Mouse (Mus musculus): ENCODE measurements at regions not wholly inside any gene's neighbourhood (a gene's known extent, or its start where the extent isn't known, plus 50 kb on each side); places are given as distances from the start of the nearest gene placed in this dataset.

DNA sequence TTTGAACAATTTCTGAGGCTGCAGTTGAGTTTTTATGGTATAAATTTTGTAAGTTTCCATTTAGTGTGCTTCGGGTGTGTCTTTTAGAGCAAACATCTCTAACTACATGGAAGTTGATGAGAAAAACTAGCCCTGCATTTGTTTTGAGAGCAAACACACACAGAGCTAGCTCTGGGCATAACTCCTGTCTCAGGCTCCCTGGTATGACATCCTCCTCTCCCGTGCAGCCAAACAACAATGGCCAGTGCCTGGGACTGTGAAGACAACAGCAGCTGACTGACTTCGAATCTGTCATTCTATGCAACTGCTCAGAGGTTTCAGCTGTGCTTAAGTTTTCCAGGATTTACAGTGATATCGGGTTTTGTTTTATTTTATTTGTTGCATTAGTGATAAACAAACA is 105.3 kb upstream of the Peli1 start:
- Histone ChIP-seq H3K4me3 (replicated peaks; ENCODE audit: low read length) (no peak overlapping the region), H3K9ac (replicated peaks; ENCODE audit: low read depth, low read length) (no peak overlapping the region), H3K27ac (ENCODE audit: low read length) (no peak overlapping the region), H3K27me3 (replicated peaks; ENCODE audit: control insufficient read depth, insufficient read depth, low read length) (no peaks in the 10 kb centered on the region), H3K9me3 (ENCODE audit: control insufficient read depth, low read length) (no peaks in the 10 kb centered on the region), H3K4me1 (replicated peaks; ENCODE audit: control insufficient read depth, insufficient read depth, low read length) (peaks cover 16% of the 10 kb centered on the region), H3K36me3 (ENCODE audit: control insufficient read depth, insufficient read depth) (no peaks in the 10 kb centered on the region), H3K4me2 (ENCODE audit: low read length) (no peak overlapping the region)
- 49% methylated on average over 4 of the region's 4 CpGs for WGBS
- no peak for ATAC-seq

DNA sequence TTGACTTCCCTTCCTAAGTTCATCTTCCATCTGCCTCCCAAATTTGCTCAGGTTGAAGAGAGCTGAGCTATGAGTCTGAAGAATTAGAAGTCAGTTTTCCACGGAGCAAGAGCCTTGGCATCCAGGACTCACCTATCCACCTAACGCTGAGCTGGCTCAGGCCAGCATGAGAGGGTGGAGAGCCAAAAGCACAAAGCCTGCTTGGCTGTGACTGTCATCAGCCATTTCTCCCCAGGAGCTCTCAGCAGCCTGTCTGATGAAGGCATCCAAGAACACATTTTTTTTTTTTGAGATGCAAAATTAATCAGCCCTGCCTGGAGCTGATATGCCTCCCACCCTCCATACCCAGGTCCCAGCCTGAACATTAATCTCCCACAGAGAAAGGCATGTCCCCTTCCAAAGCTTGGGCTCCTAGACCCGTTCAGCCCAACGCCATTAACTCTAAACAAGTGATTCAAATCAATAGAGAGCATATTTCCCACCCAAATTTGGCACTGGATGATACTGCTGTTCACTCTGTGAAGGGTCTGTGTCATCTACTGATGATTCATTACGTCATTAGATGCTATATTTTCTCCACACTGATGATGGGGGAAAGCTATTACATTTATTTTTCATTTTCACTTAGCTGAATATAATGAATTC is 103.8 kb upstream of the Peli1 start:
- Histone ChIP-seq H3K4me1 (replicated peaks; ENCODE audit: control insufficient read depth, insufficient read depth, low read length) (peaks cover 16% of the 10 kb centered on the region), H3K9me3 (ENCODE audit: control insufficient read depth, low read length) (no peaks in the 10 kb centered on the region), H3K36me3 (ENCODE audit: control insufficient read depth, insufficient read depth) (no peaks in the 10 kb centered on the region), H3K27ac (ENCODE audit: low read length) (peak overlapping the region; percentile 89), H3K4me3 (replicated peaks; ENCODE audit: low read length) (no peak overlapping the region), H3K4me2 (ENCODE audit: low read length) (peak overlapping the region; percentile 25), H3K9ac (replicated peaks; ENCODE audit: low read depth, low read length) (no peak overlapping the region), H3K27me3 (replicated peaks; ENCODE audit: control insufficient read depth, insufficient read depth, low read length) (no peaks in the 10 kb centered on the region)
- 48% methylated on average over 5 of the region's 5 CpGs for WGBS
- ATAC-seq = peak; percentile 47

DNA sequence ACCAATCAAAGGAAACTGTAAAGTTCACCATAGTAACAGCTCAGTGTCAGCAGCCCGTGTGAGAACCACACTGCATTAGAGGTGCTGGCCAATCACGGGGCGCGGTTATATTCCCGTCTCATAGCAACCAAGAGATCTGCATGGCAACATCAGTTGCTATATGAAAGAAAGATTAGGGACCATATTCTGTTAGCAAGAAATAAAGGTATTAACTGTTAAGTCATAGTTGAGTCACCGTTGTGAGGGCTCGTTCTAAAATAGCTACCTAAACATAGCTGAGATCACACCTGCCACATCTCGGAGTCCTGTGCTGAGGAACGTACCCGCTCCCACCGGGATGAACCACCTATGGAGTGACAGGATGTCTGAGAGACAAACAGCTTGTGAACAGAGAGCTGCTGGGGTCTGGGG is 103.2 kb upstream of the Peli1 start:
- Histone ChIP-seq H3K4me3 (replicated peaks; ENCODE audit: low read length) (peak overlapping the region; percentile 0; the same call in 1 of the 2 replicates), H3K9me3 (ENCODE audit: control insufficient read depth, low read length) (no peaks in the 10 kb centered on the region), H3K4me2 (ENCODE audit: low read length) (peak overlapping the region; percentile 1), H3K27me3 (replicated peaks; ENCODE audit: control insufficient read depth, insufficient read depth, low read length) (no peaks in the 10 kb centered on the region), H3K36me3 (ENCODE audit: control insufficient read depth, insufficient read depth) (no peaks in the 10 kb centered on the region), H3K4me1 (replicated peaks; ENCODE audit: control insufficient read depth, insufficient read depth, low read length) (peaks cover 16% of the 10 kb centered on the region), H3K27ac (ENCODE audit: low read length) (peak overlapping the region; percentile 89), H3K9ac (replicated peaks; ENCODE audit: low read depth, low read length) (no peak overlapping the region)
- WGBS = 58% methylated on average over 11 of the region's 11 CpGs
- ATAC-seq = peak; percentile 98

DNA sequence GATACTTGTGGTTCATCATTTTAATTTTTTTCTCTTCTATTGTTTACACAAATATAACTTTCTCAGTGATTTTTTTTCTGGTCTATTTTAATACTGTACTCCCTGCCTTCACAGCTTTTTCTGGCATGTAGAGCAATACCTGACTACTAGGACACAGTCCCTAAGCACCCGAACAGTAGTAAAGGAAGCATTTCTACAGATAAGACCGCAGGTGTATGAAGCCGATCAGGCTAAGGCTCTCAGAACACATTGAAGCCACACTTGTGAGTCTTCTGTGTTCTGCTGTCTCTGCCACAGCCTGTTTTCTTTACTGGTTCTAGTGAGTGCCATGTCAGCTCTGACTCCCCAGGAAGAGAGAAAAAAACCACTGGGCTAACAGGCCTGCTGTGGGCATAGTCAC is 102.2 kb upstream of the Peli1 start:
- H3K4me1 ChIP-seq (replicated peaks; ENCODE audit: control insufficient read depth, insufficient read depth, low read length) = peaks cover 16% of the 10 kb centered on the region
- no peak overlapping the region for H3K4me2 ChIP-seq (ENCODE audit: low read length)
- no peaks in the 10 kb centered on the region for H3K36me3 ChIP-seq (ENCODE audit: control insufficient read depth, insufficient read depth)
- H3K9me3 ChIP-seq (ENCODE audit: control insufficient read depth, low read length) = no peaks in the 10 kb centered on the region
- no peak overlapping the region for H3K9ac ChIP-seq (replicated peaks; ENCODE audit: low read depth, low read length)
- H3K27me3 ChIP-seq (replicated peaks; ENCODE audit: control insufficient read depth, insufficient read depth, low read length) = no peaks in the 10 kb centered on the region
- no peak overlapping the region; the same call in 1 of the 2 replicates for H3K27ac ChIP-seq (ENCODE audit: low read length)
- 88% methylated on average over 3 of the region's 3 CpGs for WGBS
- H3K4me3 ChIP-seq (replicated peaks; ENCODE audit: low read length) = no peak overlapping the region
- no peak for ATAC-seq

DNA sequence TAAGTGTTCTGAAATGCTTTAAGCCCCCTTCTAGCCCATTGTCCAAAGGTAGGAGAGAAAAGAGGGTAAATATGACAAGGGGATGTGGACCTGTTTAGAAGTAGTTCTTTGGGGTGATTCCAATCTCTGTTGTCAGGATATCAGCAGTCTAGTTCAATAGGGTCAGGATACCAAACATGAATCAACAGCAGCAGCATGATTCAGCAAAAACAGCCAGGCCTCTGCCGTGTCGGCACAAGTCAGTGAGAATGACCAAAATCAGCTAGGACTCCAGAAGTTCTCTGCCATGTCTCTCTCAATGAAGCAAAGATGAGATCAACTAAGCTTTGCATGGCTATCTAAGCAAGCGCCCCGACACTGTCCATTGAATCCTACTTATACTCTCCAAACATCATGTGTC is 97.5 kb upstream of the Peli1 start:
- H3K36me3 ChIP-seq (ENCODE audit: control insufficient read depth, insufficient read depth) = no peaks in the 10 kb centered on the region
- H3K4me3 ChIP-seq (replicated peaks; ENCODE audit: low read length) = no peak overlapping the region
- peaks cover 1% of the 10 kb centered on the region; the same call in 1 of the 2 replicates for H3K4me1 ChIP-seq (replicated peaks; ENCODE audit: control insufficient read depth, insufficient read depth, low read length)
- H3K27me3 ChIP-seq (replicated peaks; ENCODE audit: control insufficient read depth, insufficient read depth, low read length) = no peaks in the 10 kb centered on the region
- WGBS = 88% methylated on average over 4 of the region's 4 CpGs
- no peak overlapping the region for H3K27ac ChIP-seq (ENCODE audit: low read length)
- no peak overlapping the region for H3K4me2 ChIP-seq (ENCODE audit: low read length)
- H3K9ac ChIP-seq (replicated peaks; ENCODE audit: low read depth, low read length) = no peak overlapping the region
- no peaks in the 10 kb centered on the region for H3K9me3 ChIP-seq (ENCODE audit: control insufficient read depth, low read length)
- ATAC-seq = no peak

DNA sequence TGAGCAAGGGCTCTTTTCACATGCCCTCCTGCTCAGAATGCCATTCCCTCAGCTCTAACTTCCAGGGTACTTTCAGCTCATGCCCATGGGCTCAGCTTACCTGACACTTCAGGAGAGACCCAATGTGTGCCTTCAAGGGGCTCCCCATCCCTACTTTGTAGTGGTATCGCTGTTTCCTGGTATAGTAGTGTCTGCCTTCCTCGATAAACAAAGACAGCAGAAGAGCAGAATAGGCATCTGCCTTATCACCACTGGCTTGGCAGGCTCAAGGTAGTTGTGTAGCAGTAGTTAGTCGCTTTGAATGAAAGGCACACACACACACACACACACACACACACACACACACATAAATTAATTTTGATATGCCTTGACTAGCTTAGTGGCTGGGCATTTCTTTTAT is 89.7 kb upstream of the Peli1 start:
- no peak overlapping the region for H3K9ac ChIP-seq (replicated peaks; ENCODE audit: low read depth, low read length)
- H3K4me1 ChIP-seq (replicated peaks; ENCODE audit: control insufficient read depth, insufficient read depth, low read length) = no peaks in the 10 kb centered on the region; the same call in 1 of the 2 replicates
- ATAC-seq = no peak
- no peak overlapping the region for H3K4me3 ChIP-seq (replicated peaks; ENCODE audit: low read length)
- H3K36me3 ChIP-seq (ENCODE audit: control insufficient read depth, insufficient read depth) = no peaks in the 10 kb centered on the region
- no peaks in the 10 kb centered on the region for H3K9me3 ChIP-seq (ENCODE audit: control insufficient read depth, low read length)
- H3K4me2 ChIP-seq (ENCODE audit: low read length) = no peak overlapping the region
- WGBS = 83% methylated on average over 3 of the region's 3 CpGs
- H3K27me3 ChIP-seq (replicated peaks; ENCODE audit: control insufficient read depth, insufficient read depth, low read length) = no peaks in the 10 kb centered on the region
- H3K27ac ChIP-seq (ENCODE audit: low read length) = no peak overlapping the region

DNA sequence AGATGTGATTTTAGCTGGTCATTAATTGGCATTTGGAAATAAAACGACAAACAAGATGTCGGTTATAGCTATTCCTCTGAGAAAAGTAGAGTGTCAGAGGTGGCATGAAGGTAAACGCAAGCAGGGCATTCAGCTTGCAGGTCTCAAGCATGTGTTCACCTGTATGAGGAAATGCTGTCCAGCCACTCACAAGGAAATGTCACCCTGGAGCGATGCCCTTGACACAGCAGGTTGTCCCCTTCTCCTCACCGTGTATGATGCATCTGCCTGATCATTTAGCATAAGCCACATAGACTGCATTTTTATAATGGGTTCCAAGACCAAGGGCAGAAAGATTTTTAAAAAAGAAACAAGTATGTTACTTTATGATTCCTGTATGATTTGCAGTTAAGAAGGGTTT is 83.9 kb upstream of the Peli1 start:
- Histone ChIP-seq H3K9me3 (ENCODE audit: control insufficient read depth, low read length) (no peaks in the 10 kb centered on the region), H3K9ac (replicated peaks; ENCODE audit: low read depth, low read length) (no peak overlapping the region), H3K27me3 (replicated peaks; ENCODE audit: control insufficient read depth, insufficient read depth, low read length) (no peaks in the 10 kb centered on the region), H3K4me1 (replicated peaks; ENCODE audit: control insufficient read depth, insufficient read depth, low read length) (peaks cover 8% of the 10 kb centered on the region), H3K36me3 (ENCODE audit: control insufficient read depth, insufficient read depth) (no peaks in the 10 kb centered on the region), H3K4me3 (replicated peaks; ENCODE audit: low read length) (no peak overlapping the region), H3K27ac (ENCODE audit: low read length) (no peak overlapping the region), H3K4me2 (ENCODE audit: low read length) (no peak overlapping the region)
- ATAC-seq = no peak
- WGBS = 93% methylated on average over 5 of the region's 5 CpGs

DNA sequence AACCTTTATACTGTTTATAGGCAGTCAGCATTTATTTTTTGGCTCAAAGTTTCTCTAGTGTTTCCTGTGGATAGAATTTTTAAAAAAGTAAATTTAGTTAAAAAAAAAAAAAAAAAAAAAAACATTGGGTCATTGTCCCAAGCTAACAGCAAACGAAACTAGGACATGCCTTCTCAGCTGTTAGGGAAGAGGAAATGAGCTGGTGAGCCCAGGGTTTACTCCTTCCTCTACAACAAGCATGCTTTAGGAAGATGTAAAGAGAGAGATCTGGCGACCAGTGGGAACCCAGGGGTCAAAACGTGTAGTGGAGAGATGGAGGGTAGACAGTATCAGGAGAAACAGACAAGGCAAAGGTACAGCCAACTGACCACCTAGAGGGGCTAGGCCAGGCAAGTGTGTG is 81.6 kb upstream of the Peli1 start:
- ATAC-seq = no peak
- no peak overlapping the region for H3K9ac ChIP-seq (replicated peaks; ENCODE audit: low read depth, low read length)
- H3K4me1 ChIP-seq (replicated peaks; ENCODE audit: control insufficient read depth, insufficient read depth, low read length) = peaks cover 8% of the 10 kb centered on the region
- WGBS = 86% methylated on average over 3 of the region's 3 CpGs
- no peaks in the 10 kb centered on the region for H3K27me3 ChIP-seq (replicated peaks; ENCODE audit: control insufficient read depth, insufficient read depth, low read length)
- H3K36me3 ChIP-seq (ENCODE audit: control insufficient read depth, insufficient read depth) = no peaks in the 10 kb centered on the region
- H3K9me3 ChIP-seq (ENCODE audit: control insufficient read depth, low read length) = no peaks in the 10 kb centered on the region
- no peak overlapping the region for H3K4me3 ChIP-seq (replicated peaks; ENCODE audit: low read length)
- H3K4me2 ChIP-seq (ENCODE audit: low read length) = no peak overlapping the region
- no peak overlapping the region for H3K27ac ChIP-seq (ENCODE audit: low read length)

DNA sequence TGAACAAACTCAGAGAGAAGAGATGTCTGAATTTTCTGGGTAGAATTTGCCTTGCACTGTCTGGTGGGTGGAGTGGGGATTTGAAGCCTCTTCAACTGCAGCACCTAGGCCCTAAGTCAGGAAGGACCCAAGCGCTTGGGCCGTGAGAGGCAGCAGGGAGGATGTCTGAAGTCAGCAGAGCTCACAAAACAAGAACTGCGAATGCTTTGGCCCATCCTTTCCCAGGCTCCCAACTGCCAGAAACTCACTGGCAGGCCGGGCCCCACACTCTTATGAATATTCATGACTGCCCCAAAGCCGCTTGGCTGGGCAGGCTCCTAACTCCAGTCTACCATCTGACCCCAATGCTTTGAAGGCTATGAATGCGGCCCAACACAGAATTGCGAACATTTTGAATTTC is 80.2 kb upstream of the Peli1 start:
- no peak overlapping the region for H3K27ac ChIP-seq (ENCODE audit: low read length)
- H3K4me1 ChIP-seq (replicated peaks; ENCODE audit: control insufficient read depth, insufficient read depth, low read length) = peaks cover 8% of the 10 kb centered on the region
- H3K27me3 ChIP-seq (replicated peaks; ENCODE audit: control insufficient read depth, insufficient read depth, low read length) = no peaks in the 10 kb centered on the region
- H3K36me3 ChIP-seq (ENCODE audit: control insufficient read depth, insufficient read depth) = no peaks in the 10 kb centered on the region
- no peak overlapping the region for H3K9ac ChIP-seq (replicated peaks; ENCODE audit: low read depth, low read length)
- H3K4me3 ChIP-seq (replicated peaks; ENCODE audit: low read length) = no peak overlapping the region
- WGBS = 16% methylated on average over 7 of the region's 7 CpGs
- peak; percentile 78 for ATAC-seq
- H3K4me2 ChIP-seq (ENCODE audit: low read length) = no peak overlapping the region
- no peaks in the 10 kb centered on the region for H3K9me3 ChIP-seq (ENCODE audit: control insufficient read depth, low read length)

DNA sequence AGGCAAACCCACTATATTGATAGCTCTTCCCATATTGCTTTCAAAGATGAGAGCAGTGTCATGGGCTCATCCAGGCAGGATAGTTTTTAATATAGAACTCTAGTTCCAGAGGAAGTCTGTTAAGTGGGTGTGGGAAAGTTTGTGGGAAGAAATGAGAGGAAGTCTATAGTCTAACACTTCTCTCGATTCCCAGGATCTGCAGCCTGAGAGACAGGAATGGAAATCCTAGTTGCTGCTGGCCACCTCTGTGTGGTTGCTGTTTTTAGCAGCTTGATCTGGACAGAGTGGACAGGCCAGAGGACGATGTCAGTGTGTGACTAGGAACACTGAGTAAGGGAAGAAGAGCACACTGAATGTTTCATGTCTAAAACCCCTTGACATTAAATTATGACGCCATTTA is 76.8 kb upstream of the Peli1 start:
- Histone ChIP-seq H3K27me3 (replicated peaks; ENCODE audit: control insufficient read depth, insufficient read depth, low read length) (no peaks in the 10 kb centered on the region), H3K4me2 (ENCODE audit: low read length) (no peak overlapping the region), H3K36me3 (ENCODE audit: control insufficient read depth, insufficient read depth) (no peaks in the 10 kb centered on the region), H3K4me3 (replicated peaks; ENCODE audit: low read length) (no peak overlapping the region), H3K9me3 (ENCODE audit: control insufficient read depth, low read length) (no peaks in the 10 kb centered on the region), H3K9ac (replicated peaks; ENCODE audit: low read depth, low read length) (no peak overlapping the region), H3K27ac (ENCODE audit: low read length) (no peak overlapping the region), H3K4me1 (replicated peaks; ENCODE audit: control insufficient read depth, insufficient read depth, low read length) (peaks cover 20% of the 10 kb centered on the region)
- ATAC-seq = no peak
- 87% methylated on average over 3 of the region's 3 CpGs for WGBS

Data from forebrain, embryonic 16.5 days (tissue).